Mouse (Mus musculus) cerebellum, adult 2 months (tissue): Measurements from ENCODE around the gene Plek. TPM values are rescaled to one million over a fixed set of nuclear protein-coding genes. Genes with fewer than 3 reads are reported as not detected.
"Not testable (repeated sequence)": the region's sequence is repeated elsewhere in the genome, so short reads cannot be mapped to it uniquely, and the experiment has no call there.

Source experiments
- DNase-seq, 2 experiments: peaks; one replicate each; pipeline ENCODE4 v3.0.0; 2021
- H3K27ac ChIP-seq: fragments of 200-500 bp; 2 replicates; pipeline ENCODE4 v1.5.1; 2012; ENCODE audit warnings: low read length, control low read depth, inconsistent platforms; ENCODE audit not compliant: insufficient read depth
- H3K27me3 ChIP-seq: fragments of 200-500 bp; 2 replicates; pipeline ENCODE4 v1.6.1; 2012; ENCODE audit warnings: inconsistent platforms, mild to moderate bottlenecking, low read length, moderate library complexity; ENCODE audit not compliant: control insufficient read depth, insufficient read depth
- H3K4me1 ChIP-seq: fragments of 200-500 bp; 2 replicates; pipeline ENCODE4 v1.6.1; 2011; ENCODE audit warnings: low read length; ENCODE audit not compliant: control insufficient read depth, insufficient read depth
- H3K4me3 ChIP-seq: fragments of 200-500 bp; replicated peaks from 2 replicates; pipeline ENCODE3; 2011; ENCODE audit warnings: mild to moderate bottlenecking, low read depth, low read length, control low read depth; ENCODE audit not compliant: insufficient read depth
- CTCF ChIP-seq: fragments of 200-500 bp; IDR thresholded peaks from 2 replicates; pipeline ENCODE4 v1.5.1; 2011; ENCODE audit warnings: low read depth, mild to moderate bottlenecking, control low read depth, low read length, moderate library complexity, borderline replicate concordance; ENCODE audit not compliant: insufficient read depth
- POLR2A ChIP-seq: fragments of 200-500 bp; IDR thresholded peaks from 2 replicates; pipeline ENCODE4 v1.6.1; 2011; ENCODE audit warnings: low read length, control low read depth, borderline replicate concordance; ENCODE audit not compliant: insufficient read depth
- WGBS: fragments of 180-500 bp; shearing (Covaris S2); methylation state at CpG from one replicate; pipeline ENCODE4 v1.1.7; 2018; 5-methylcytosine and 5-hydroxymethylcytosine counted together
- polyA plus RNA-seq: library from polyadenylated mRNA; depleted of rRNA; stranded (reverse); fragments of >200 nt; gene quantifications from 2 replicates; pipeline ENCODE4 v1.2.3, GENCODE M21; 2012; rRNA removed

Gene Plek
- polyA plus RNA-seq, result 5.2 and 5.7 TPM in 2 replicates

DNA sequence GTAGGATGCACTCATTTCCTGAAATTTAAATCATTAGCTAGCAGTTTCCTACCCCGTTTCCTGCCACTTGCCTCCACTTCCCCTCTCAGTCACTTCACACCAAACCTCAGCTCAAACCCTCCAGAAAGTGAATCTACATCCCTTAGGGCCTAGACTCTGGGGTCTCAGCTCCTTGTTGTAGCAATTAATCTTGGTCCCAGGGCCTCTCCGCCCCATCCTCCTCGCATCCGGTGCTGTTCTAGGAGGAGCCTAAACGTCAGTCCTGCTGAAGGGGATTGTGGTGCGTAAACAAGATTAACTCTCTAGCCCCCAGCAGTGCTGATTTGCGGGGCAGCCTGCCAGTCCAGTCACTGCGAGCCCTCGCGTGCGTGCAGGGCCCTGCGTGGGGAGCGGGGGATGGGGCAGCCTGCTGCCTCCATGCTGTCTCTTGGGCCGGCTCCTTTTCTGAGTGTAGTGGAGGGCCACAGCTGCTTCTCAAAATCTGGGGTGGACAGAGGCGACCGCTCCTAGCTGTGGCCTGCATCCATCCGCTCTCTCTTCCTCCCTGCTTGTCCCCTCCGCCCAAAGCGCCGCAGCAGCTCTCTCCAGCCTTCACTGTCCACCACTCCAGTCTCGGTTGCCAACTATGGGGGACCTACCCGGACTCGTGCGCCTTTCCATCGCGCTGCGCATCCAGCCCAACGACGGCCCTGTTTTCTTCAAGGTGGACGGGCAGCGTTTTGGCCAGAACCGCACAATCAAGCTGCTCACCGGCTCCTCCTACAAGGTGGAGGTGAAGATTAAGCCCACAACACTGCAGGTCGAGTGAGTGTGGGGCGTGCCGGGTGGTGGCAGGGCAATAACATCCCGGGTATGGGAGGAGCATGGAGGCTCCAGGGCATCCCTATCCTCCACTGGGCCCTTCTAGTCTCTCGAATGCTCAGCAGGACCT is at the start of gene Plek, which contains the start of gene Cnrip1:
Plek (minus strand) TSS at position 837 of the 931 bp plus-strand sequence.
Cnrip1 (plus strand) TSS at position 42 of the 931 bp plus-strand sequence.
- WGBS, result 1% methylated on average over 38 of the region's 38 CpGs

DNA sequence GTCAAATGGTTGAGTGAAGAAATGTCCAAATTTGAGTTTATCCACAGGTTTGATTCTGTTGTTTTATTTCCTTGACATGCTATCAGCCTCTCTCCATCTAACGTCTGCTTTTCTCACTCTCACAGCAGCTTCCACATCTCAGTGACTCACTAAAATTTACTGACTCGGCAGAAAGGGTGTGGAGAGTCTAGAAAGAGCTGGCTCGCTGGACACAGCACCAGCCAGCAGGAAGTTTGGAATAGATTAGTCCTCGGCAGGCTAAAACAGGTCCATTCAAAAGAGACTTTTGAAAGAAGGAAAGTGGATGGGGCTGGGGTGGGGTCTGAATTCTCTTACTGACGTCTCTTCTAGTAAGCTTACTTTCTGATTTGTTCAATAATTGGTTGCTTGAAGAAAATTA is 33.9 kb upstream of the Plek start:
- no peak for DNase-seq
- no peaks in the 10 kb centered on the region for H3K27me3 ChIP-seq
- H3K27ac ChIP-seq, result no peak overlapping the region
- 16% methylated on average over 5 of the region's 5 CpGs for whole genome bisulfite sequencing
- no peak for TF ChIP-seq POLR2A
- TF ChIP-seq CTCF, result no peak
- H3K4me3 ChIP-seq, result no peak overlapping the region
- peaks cover 2% of the 10 kb centered on the region for H3K4me1 ChIP-seq

More for the DNA sequence above, at the start of gene Plek, which contains the start of gene Cnrip1:
- H3K27ac ChIP-seq, result peak within 1 kb of the TSS; percentile 89
- peaks cover 5% of the 10 kb centered on the region; the same call in 1 of the 2 replicates for H3K4me1 ChIP-seq
- peak; percentile 91 to 92 for DNase-seq
- TF ChIP-seq POLR2A (peak; percentile 59; the same call in 1 of the 2 replicates), CTCF (no peak)
- peak within 1 kb of the TSS; percentile 85 for H3K4me3 ChIP-seq
- H3K27me3 ChIP-seq, result no peaks in the 10 kb centered on the region

DNA sequence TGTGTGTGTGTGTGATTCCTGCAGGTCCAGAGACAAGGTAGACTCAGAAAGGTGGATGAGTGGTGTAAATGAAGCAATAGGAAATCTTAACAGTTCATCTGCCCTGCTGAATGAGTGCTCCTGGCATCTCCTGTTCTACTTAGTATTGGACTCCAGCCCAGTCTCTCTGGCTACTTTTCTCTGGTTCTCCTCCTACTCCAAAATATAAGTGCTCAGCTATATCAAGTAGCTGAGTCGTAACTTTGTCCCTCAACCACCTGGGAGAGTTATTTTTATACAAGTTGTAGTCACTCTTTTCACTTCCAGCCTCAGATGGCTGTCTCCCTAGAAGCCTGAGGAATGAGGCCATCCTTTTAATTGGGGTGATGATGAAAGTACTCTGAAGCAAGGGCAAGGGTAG is 31.7 kb upstream of the Plek start:
- peak in 1 of 2 experiments; percentile 41 for DNase-seq
- Histone ChIP-seq H3K4me1 (peaks cover 2% of the 10 kb centered on the region), H3K27ac (no peak overlapping the region), H3K4me3 (no peak overlapping the region), H3K27me3 (no peaks in the 10 kb centered on the region)
- TF ChIP-seq POLR2A (no peak), CTCF (no peak)
- WGBS, result 17% methylated on average over 1 of the region's 1 CpGs

DNA sequence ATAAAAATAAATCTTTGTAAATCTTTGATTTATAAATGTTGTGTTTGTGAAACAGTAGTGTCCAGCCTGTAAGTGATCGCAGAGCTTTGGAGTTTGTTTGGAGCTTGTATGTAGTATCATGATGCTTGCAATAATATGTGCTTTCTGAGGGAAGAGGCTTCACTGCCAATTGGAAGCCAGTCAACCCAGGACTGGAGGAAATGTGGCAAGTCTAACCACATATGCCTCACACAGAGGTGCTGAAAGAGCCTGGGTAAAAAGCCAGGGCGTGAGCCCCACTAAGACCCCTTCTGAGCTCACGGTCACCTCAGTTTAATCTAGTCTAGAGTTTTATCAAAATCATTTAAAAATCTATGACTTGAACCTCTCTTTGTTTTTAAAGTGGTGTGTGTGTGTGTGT is 31.3 kb upstream of the Plek start:
- Histone ChIP-seq H3K27me3 (no peaks in the 10 kb centered on the region), H3K27ac (no peak overlapping the region), H3K4me3 (no peak overlapping the region), H3K4me1 (peaks cover 2% of the 10 kb centered on the region)
- TF ChIP-seq CTCF (no peak), POLR2A (no peak)
- 69% methylated on average over 3 of the region's 3 CpGs for WGBS
- no peak for DNase-seq

DNA sequence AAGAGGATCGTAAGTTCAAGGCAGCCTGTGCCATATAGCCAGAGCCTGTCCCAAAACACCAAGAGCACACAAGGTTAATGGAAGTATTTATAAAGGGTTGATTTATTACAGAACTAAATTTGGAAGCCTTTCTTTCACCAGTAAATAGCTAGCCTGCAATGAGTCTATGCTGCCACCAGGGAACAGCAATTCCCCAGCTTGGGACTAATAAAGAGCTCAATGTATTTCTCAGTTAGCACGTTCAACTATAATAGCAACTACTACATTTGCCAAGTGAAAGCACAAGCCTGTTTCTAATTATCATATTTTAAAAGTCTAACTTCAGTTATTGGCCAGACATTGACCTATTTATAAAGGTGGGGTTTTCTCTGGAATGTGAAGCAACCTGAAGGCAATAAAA is 30.8 kb upstream of the Plek start:
- peaks cover 2% of the 10 kb centered on the region for H3K4me1 ChIP-seq
- DNase-seq, result peak in 1 of 2 experiments; percentile 13

DNA sequence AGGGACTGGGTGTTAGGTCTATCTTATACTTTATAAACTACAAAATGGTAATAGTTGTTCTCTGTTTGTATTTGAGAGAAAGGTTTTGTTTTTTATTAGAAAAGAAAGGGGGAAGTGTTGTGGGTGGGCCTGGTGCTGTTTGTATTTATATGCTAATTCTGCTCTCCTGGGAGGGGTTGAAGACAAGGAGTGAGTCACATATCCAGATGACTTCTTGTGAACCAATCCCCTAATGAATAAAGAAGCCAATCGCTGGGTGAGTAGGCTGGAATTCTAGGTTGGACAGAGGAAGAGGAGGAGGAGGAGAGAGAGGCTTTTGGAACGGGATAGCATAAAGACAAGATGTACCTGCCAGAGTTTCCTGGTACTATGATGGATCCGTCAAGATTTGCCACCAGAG is 29.9 kb upstream of the Plek start:
- Histone ChIP-seq H3K4me3 (no peak overlapping the region), H3K4me1 (peaks cover 2% of the 10 kb centered on the region), H3K27me3 (no peaks in the 10 kb centered on the region), H3K27ac (no peak overlapping the region)
- no peak for DNase-seq
- TF ChIP-seq POLR2A, result no peak
- TF ChIP-seq CTCF, result no peak
- 62% methylated on average over 3 of the region's 3 CpGs for WGBS

More for the DNA sequence above, 30.8 kb upstream of the Plek start:
- TF ChIP-seq CTCF (peak; percentile 16; the same call in 1 of the 2 replicates), POLR2A (no peak)
- 49% methylated on average over 2 of the region's 2 CpGs for whole genome bisulfite sequencing
- Histone ChIP-seq H3K27me3 (no peaks in the 10 kb centered on the region), H3K27ac (no peak overlapping the region), H3K4me3 (no peak overlapping the region)

DNA sequence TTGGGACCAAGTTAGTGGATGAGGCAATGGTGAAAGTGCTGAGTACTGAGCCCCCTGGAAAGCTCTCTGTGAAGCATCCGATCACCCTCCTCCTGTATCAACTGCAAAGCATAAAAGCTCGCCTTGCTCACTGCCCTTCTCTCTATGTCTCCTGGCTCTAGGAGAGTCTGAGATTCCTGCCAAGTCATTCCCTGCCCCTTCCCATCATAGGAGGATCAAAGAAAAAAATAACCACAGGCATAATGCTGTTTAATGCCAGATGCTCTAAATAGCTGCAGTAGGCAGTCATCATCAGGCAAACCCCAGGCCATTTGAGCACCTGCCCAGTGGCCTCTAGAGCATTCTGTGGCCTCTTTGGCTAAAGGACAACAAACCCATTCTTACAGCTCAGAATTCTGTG is 23.5 kb upstream of the Plek start:
- 36% methylated on average over 2 of the region's 2 CpGs for WGBS

DNA sequence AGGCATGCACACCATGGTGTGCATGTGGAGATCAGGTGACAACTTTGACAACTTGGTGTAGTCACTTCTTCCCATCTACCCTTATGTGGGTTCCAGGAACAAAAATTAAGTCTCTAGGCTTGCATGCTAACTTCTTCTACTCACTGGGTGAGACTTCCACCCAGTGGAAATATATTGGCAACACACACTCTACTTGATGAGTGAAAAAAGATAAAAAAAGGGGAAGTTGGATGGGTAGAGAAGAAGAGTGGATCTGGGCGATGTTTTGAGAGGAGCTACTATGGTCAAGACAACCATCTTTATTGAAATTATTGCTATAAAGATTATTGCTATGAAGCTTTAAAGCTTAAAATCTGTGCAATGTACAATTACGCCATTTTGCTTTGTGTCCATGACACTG is 17.2 kb upstream of the Plek start:
- not testable (repeated sequence) for H3K4me1 ChIP-seq, DNase-seq, H3K27ac ChIP-seq, H3K4me3 ChIP-seq, H3K27me3 ChIP-seq
- WGBS, result 99% methylated on average over 2 of the region's 2 CpGs

More for the DNA sequence above, 23.5 kb upstream of the Plek start:
- Histone ChIP-seq H3K4me1 (no peaks in the 10 kb centered on the region), H3K27ac (0 out of 2 replicates have a peak overlapping the region, but pooled peaks have one; percentile 27), H3K27me3 (no peaks in the 10 kb centered on the region), H3K4me3 (no peak overlapping the region)
- DNase-seq, result peak in 1 of 2 experiments; percentile 11
- TF ChIP-seq POLR2A (no peak), CTCF (no peak)
